Mouse (Mus musculus): ENCODE measurements around the gene Usp35. TPM values are rescaled to one million over a fixed set of nuclear protein-coding genes. Genes with fewer than 3 reads are reported as not detected.

Gene Usp35
- total RNA-seq, 2 experiments from 2014 or later = 1.00 to 1.2 TPM

Other genes with a start within 250 kb of the Usp35 start
- gene Kctd21, start 307 bp upstream of the Usp35 start, total RNA-seq (2021) = 1 to 10 TPM; 2.9 to 3.8 TPM
- gene Alg8, start 39.6 kb upstream of the Usp35 start, total RNA-seq (2021) = 1 to 10 TPM; 3.2 to 4.1 TPM
- gene Ndufc2, start 68.0 kb upstream of the Usp35 start, total RNA-seq (2021) = 100 to 1,000 TPM; 322 to 325 TPM
- gene Thrsp, start 85.7 kb upstream of the Usp35 start, total RNA-seq (2021) = 10 to 100 TPM; 22.2 to 31.3 TPM
- under 1 TPM in 1 of 2 experiments, not detected in 1; 0.28 TPM for gene Kctd14, start 119.3 kb upstream of the Usp35 start, total RNA-seq (2021)
- gene Ints4, start 148.9 kb upstream of the Usp35 start, total RNA-seq (2021) = 10 to 100 TPM; 22.7 to 22.8 TPM
- 100 to 1,000 TPM in 1 of 2 experiments, 10 to 100 TPM in 1; 97.6 to 118 TPM for gene Aamdc, start 247.5 kb upstream of the Usp35 start, total RNA-seq (2021)
- gene Rsf1, start 247.9 kb upstream of the Usp35 start, total RNA-seq (2021) = 10 to 100 TPM; 10.6 to 10.9 TPM

All from gastrocnemius, postnatal 25 days (tissue).